Mouse (Mus musculus) heart, adult 2 months (tissue): ENCODE results near the gene Pdlim1. TPM values are rescaled to one million over a fixed set of nuclear protein-coding genes. Genes with fewer than 3 reads are reported as not detected.

Source experiments
- DNase-seq, 2 experiments: peaks; one replicate each; pipeline ENCODE4 v3.0.0; 2021
- H3K27ac ChIP-seq: fragments of 200-600 bp; 2 replicates; pipeline ENCODE4 v1.8.1; 2022
- H3K27me3 ChIP-seq: fragments of 200-500 bp; 2 replicates; pipeline ENCODE4 v1.6.1; 2012; ENCODE audit warnings: mild to moderate bottlenecking, low read length, inconsistent platforms, mixed read lengths; ENCODE audit not compliant: control insufficient read depth, insufficient read depth
- H3K36me3 ChIP-seq: fragments of 200-500 bp; 2 replicates; pipeline ENCODE4 v1.6.1; 2012; ENCODE audit warnings: low read length, inconsistent platforms; ENCODE audit not compliant: control insufficient read depth, insufficient read depth
- H3K4me1 ChIP-seq: fragments of 200-500 bp; 2 replicates; pipeline ENCODE4 v1.6.1; 2011; ENCODE audit warnings: low read length; ENCODE audit not compliant: control insufficient read depth, insufficient read depth
- H3K4me3 ChIP-seq: fragments of 200-600 bp; 2 replicates; pipeline ENCODE4 v1.8.1; 2022
- H3K79me2 ChIP-seq: fragments of 200-500 bp; replicated peaks from 2 replicates; pipeline ENCODE4 v1.6.1; 2012; ENCODE audit warnings: mild to moderate bottlenecking, inconsistent platforms, low read length, moderate library complexity, mixed read lengths; ENCODE audit not compliant: control insufficient read depth, insufficient read depth
- H3K9ac ChIP-seq: fragments of 200-500 bp; 2 replicates; pipeline ENCODE4 v1.6.1; 2012; ENCODE audit warnings: low read depth, mild to moderate bottlenecking, control low read depth, inconsistent platforms, low read length, mixed read lengths
- CTCF ChIP-seq: fragments of 200-600 bp; IDR thresholded peaks from 2 replicates; pipeline ENCODE4 v1.8.1; 2022; ENCODE audit warnings: antibody characterized with exemption, mild to moderate bottlenecking, moderate library complexity
- EP300 ChIP-seq: fragments of 200-500 bp; IDR thresholded peaks from 2 replicates; pipeline ENCODE4 v1.6.1; 2011; ENCODE audit warnings: low read depth, low read length, control low read depth; ENCODE audit not compliant: insufficient read depth
- POLR2A ChIP-seq: fragments of 200-500 bp; IDR thresholded peaks from 2 replicates; pipeline ENCODE4 v1.6.1; 2011; ENCODE audit warnings: mild to moderate bottlenecking, low read depth, low read length, control low read depth; ENCODE audit not compliant: insufficient read depth
- WGBS: fragments of 180-500 bp; shearing (Covaris S2); methylation state at CpG from one replicate; pipeline ENCODE4 v1.1.7; 2018; 5-methylcytosine and 5-hydroxymethylcytosine counted together
- intact Hi-C: fragments of 180-260 bp; cut with DNase I; formaldehyde crosslinking; loops from one replicate; pipeline ENCODE4 v1.15.1; 2025
- polyA plus RNA-seq: library from polyadenylated mRNA; depleted of rRNA; stranded (reverse); fragments of >200 nt; gene quantifications from 2 replicates; pipeline ENCODE4 v1.2.3, GENCODE M21; 2012
- total RNA-seq, 2 experiments: library from RNA; stranded (reverse); gene quantifications; 2 replicates each; pipeline ENCODE4 v1.2.3; 2021

Gene Pdlim1
- total and polyA plus RNA-seq, 3 experiments: 116 to 139 (median 137) TPM

DNA sequence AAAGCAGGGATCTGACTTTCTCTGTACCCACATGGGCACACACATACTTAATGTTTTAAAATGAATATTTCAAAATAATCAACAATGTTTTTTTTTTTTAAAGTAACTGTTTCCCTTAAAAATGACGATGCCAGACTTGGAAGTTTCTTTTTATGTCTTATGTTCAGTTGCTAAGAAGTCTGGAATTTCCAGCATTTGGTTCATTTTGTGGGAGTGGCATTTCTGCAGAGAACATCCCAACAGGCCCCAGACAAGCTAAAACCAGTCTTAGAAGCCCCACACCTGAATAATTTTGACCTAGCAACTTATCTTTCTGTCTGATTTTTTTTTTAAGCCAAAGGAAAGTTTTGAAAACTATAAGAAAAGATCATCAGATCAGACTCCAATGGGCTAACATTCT, 16.1 kb downstream of the Pdlim1 start:
- WGBS: 23% methylated on average over 1 of the region's 1 CpGs
- Histone ChIP-seq H3K9ac (no peak overlapping the region), H3K4me3 (no peak overlapping the region), H3K79me2 (no peaks in the 10 kb centered on the region), H3K36me3 (peaks cover 7% of the 10 kb centered on the region), H3K27ac (no peak overlapping the region), H3K4me1 (peaks cover 16% of the 10 kb centered on the region), H3K27me3 (no peaks in the 10 kb centered on the region)
- intact Hi-C loops: no loop called here
- no peak for TF ChIP-seq EP300
- TF ChIP-seq CTCF: no peak
- no peak for TF ChIP-seq POLR2A
- DNase-seq: no peak

GRCm38 (mm10) chr19:40254741-40255140, 16.9 kb downstream of the Pdlim1 start:
- no peak for TF ChIP-seq EP300
- no peak for TF ChIP-seq POLR2A
- TF ChIP-seq CTCF: no peak
- Histone ChIP-seq H3K27ac (no peak overlapping the region), H3K4me3 (no peak overlapping the region), H3K36me3 (peaks cover 13% of the 10 kb centered on the region), H3K79me2 (no peaks in the 10 kb centered on the region), H3K9ac (no peak overlapping the region), H3K4me1 (peaks cover 16% of the 10 kb centered on the region), H3K27me3 (no peaks in the 10 kb centered on the region)
- intact Hi-C loops: no loop called here
- DNase-seq: no peak
- WGBS: 88% methylated on average over 3 of the region's 3 CpGs

- Histone ChIP-seq H3K4me3 (peak overlapping the region; percentile 24; the same call in 1 of the 2 replicates), H3K27ac (peak overlapping the region; percentile 54), H3K4me1 (peaks cover 17% of the 10 kb centered on the region), H3K79me2 (no peaks in the 10 kb centered on the region), H3K9ac (no peak overlapping the region), H3K36me3 (peaks cover 20% of the 10 kb centered on the region), H3K27me3 (no peaks in the 10 kb centered on the region)
- WGBS: 26% methylated on average over 13 of the region's 13 CpGs
- intact Hi-C loops: no loop called here
- DNase-seq: peak in 1 of 2 experiments; percentile 27
- TF ChIP-seq POLR2A (no peak), CTCF (no peak), EP300 (no peak)
Observed at GRCm38 (mm10) chr19:40253768-40254167, 17.9 kb downstream of the Pdlim1 start.

GRCm38 (mm10) chr19:40251115-40251514, 20.5 kb downstream of the Pdlim1 start:
- no peaks in the 10 kb centered on the region for H3K79me2 ChIP-seq
- no peak overlapping the region for H3K27ac ChIP-seq
- peaks cover 15% of the 10 kb centered on the region for H3K4me1 ChIP-seq
- intact Hi-C loops: no loop called here
- no peak overlapping the region for H3K4me3 ChIP-seq
- WGBS: 93% methylated on average over 4 of the region's 4 CpGs
- no peaks in the 10 kb centered on the region for H3K27me3 ChIP-seq
- no peak for TF ChIP-seq CTCF
- no peak for TF ChIP-seq POLR2A
- TF ChIP-seq EP300: no peak
- no peak overlapping the region for H3K9ac ChIP-seq
- no peak for DNase-seq
- peaks cover 26% of the 10 kb centered on the region for H3K36me3 ChIP-seq

DNA sequence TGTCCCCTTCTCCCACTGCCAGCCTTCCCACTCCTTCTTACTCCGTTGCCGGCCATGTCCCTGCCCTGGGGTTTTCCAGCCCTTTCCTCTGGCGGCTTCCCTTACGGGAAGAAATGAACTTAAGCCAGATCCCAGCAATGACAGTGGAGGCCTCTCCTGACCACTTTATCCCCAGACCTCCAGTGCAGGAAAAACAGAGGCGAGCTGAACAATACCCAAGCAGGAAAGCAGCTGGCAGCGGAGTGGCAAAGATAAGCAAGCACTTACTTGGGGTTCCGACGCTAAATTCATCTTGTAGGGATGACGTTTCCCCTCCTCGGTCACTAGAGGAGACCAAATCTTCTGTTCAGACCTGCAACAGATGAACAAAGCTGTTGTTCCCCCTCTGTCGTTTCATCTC, 22.3 kb downstream of the Pdlim1 start:
- peak overlapping the region; percentile 38 for H3K27ac ChIP-seq
- no peak overlapping the region for H3K4me3 ChIP-seq
- H3K9ac ChIP-seq: 0 out of 2 replicates have a peak overlapping the region, but pooled peaks have one; percentile 16
- peaks cover 23% of the 10 kb centered on the region for H3K36me3 ChIP-seq
- DNase-seq: peak in 1 of 2 experiments; percentile 26
- 16% methylated on average over 11 of the region's 11 CpGs for WGBS
- no peaks in the 10 kb centered on the region for H3K27me3 ChIP-seq
- TF ChIP-seq POLR2A (no peak), EP300 (no peak), CTCF (no peak)
- peaks cover 14% of the 10 kb centered on the region for H3K4me1 ChIP-seq
- no peaks in the 10 kb centered on the region for H3K79me2 ChIP-seq
- intact Hi-C loops: no loop called here

DNA sequence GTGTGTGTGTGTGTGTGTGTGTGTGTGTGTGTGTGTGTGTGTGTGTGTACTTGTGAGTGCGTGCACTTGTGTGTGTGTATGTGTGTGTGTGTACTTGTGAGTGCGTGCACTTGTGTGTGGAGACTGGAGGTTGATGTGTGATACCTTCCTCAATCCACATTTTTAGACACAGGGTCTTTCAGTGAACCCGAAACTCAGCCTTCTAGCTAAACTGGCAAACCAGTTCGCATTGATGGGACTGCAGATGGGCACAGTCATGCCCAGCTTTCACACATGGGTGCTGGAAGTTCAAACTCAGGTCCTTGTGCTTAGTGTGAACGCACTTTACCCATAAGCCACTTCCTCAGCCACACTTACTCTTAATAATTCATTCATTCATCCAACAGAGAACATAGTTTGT, 23.2 kb downstream of the Pdlim1 start:
- WGBS: 92% methylated on average over 5 of the region's 5 CpGs
- intact Hi-C loops: no loop called here
- DNase-seq: no peak

More for the DNA sequence above, 23.2 kb downstream of the Pdlim1 start:
- Histone ChIP-seq H3K4me1 (peaks cover 10% of the 10 kb centered on the region), H3K79me2 (no peaks in the 10 kb centered on the region), H3K27me3 (no peaks in the 10 kb centered on the region), H3K4me3 (no peak overlapping the region), H3K27ac (no peak overlapping the region), H3K36me3 (peaks cover 22% of the 10 kb centered on the region), H3K9ac (no peak overlapping the region)
- TF ChIP-seq POLR2A (no peak), EP300 (no peak), CTCF (no peak)
